Mouse (Mus musculus): ENCODE measurements around the gene Necab3.

DNA sequence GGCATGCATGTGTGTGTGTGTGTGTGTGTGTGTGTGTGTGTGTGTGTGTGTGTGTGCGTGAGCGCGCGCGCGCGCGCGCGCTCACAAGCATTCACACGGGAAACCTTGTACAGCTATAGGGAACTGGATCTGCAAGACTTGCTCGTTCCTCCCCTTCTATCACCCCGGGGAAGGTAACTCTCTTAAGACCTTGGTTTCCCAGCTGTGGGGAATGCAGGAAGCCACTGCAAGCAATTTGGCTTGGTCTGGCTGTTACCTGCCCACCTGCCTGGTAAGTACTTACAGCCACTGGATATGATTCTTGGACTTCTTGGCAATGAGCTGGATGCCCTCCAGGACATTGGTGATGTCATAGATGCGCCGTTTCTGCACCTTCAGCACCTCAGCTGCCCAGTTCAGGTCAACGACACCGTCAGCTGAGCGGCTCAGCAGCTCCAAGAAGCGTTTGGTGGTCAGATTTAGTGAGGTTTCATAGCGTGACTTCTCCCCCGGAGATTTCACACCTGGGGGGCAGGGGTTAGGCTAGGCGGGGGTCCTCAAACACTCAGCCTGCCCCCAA, 5.0 kb upstream of the Necab3 start:
- TF ChIP-seq CTCF (conservative IDR thresholded peaks at IDR 0.05; ENCODE audit: insufficient read depth, insufficient read length, low read depth, low read length) (no peak), POLR2A (IDR thresholded peaks at IDR 0.05; ENCODE audit: low read depth, low read length) (no peak)

Data from kidney, adult 2 months (tissue).